Mouse (Mus musculus): ENCODE data around the gene Suz12. TPM values are rescaled to one million over a fixed set of nuclear protein-coding genes. Genes with fewer than 3 reads are reported as not detected.
"Not testable (repeated sequence)": the region's sequence is repeated elsewhere in the genome, so short reads cannot be mapped to it uniquely, and the experiment has no call there.

Gene Suz12
- polyA plus RNA-seq, 1 experiment: 14.7 TPM

DNA sequence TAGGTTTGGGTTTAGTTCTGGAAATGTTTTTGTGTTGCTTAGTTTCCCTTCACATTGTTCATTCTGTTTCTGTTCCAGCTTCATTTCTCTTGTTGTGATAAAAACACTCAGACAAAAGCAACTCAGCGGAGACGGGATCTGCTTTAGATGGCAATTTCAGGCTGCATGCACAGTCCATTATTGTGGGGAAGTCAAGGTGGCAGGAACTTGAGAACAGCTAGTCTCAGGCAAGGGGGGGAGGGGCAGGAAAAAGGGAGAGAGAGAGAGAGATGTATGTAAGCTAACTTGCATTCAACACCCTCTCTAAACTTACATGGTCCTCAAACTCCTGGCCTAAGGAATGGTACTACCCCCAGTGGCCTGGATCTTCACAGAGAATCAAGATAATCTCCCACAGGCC, 17.5 kb upstream of the Suz12 start:
- H3K4me3 ChIP-seq (ENCODE audit: control insufficient read depth, insufficient read depth, low read length): no peak overlapping the region
- no peak for DNase-seq
- H3K27ac ChIP-seq (ENCODE audit: control insufficient read depth, insufficient read depth, low read length): no peak overlapping the region
- 91% methylated on average over 2 of the region's 2 CpGs for WGBS
- TF ChIP-seq POLR2A (IDR thresholded peaks at IDR 0.05; ENCODE audit: control insufficient read depth, extremely low read depth, insufficient read depth, low read length, poor library complexity) (no peak), CTCF (IDR thresholded peaks at IDR 0.05; ENCODE audit: borderline replicate concordance, control insufficient read depth, extremely low read depth, insufficient read depth, low read length, poor library complexity) (no peak)
- peaks cover 5% of the 10 kb centered on the region for H3K27me3 ChIP-seq (ENCODE audit: control insufficient read depth, insufficient read depth, low read length)
- H3K36me3 ChIP-seq (ENCODE audit: control insufficient read depth, insufficient read depth, low read length): no peaks in the 10 kb centered on the region
- peaks cover 9% of the 10 kb centered on the region for H3K4me1 ChIP-seq (replicated peaks; ENCODE audit: control insufficient read depth, insufficient read depth, low read length)

DNA sequence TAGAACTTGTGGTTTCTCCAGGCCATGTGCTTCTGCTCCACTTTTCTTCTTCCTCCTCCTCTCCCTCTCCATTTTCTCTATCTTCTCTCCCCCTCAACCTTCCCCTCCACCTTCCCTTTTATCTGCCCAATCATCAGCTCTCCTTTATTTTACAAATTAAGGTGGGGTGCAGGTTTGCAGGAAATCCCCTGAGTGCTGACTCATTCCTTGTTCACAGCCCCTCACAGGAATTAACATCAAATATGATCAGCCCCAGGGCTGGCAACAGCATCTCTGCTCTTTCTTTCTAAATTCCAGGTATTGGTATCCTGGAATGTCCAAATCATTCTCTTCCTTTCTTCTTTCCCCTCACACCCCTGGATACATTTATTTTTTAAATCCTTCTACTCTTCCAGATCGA, 16.7 kb upstream of the Suz12 start:
- peaks cover 9% of the 10 kb centered on the region for H3K4me1 ChIP-seq (replicated peaks; ENCODE audit: control insufficient read depth, insufficient read depth, low read length)
- DNase-seq: no peak
- no peak for TF ChIP-seq POLR2A (IDR thresholded peaks at IDR 0.05; ENCODE audit: control insufficient read depth, extremely low read depth, insufficient read depth, low read length, poor library complexity)
- no peak for TF ChIP-seq CTCF (IDR thresholded peaks at IDR 0.05; ENCODE audit: borderline replicate concordance, control insufficient read depth, extremely low read depth, insufficient read depth, low read length, poor library complexity)
- no peak overlapping the region for H3K4me3 ChIP-seq (ENCODE audit: control insufficient read depth, insufficient read depth, low read length)
- H3K36me3 ChIP-seq (ENCODE audit: control insufficient read depth, insufficient read depth, low read length): no peaks in the 10 kb centered on the region
- H3K27me3 ChIP-seq (ENCODE audit: control insufficient read depth, insufficient read depth, low read length): peaks cover 5% of the 10 kb centered on the region
- H3K27ac ChIP-seq (ENCODE audit: control insufficient read depth, insufficient read depth, low read length): no peak overlapping the region
- WGBS: 90% methylated on average over 1 of the region's 1 CpGs

DNA sequence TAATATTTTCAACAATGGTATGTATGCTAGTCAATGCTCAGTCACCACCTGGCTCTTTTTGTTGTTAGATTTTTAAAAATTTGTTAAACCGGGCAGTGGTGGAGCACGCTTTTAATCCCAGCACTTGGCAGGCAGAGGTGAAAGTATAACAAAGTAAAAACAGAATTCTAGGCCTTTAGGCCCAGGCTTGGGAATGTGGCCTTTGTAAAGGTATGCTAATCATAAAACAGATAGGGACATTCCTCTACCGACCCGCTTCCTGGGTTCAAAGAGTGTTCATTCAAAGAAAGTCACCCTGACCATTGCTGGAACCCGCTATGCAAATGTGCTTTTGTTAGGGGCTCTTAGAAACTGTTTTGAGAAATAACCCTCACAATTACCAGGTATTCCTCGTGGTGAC, 16.3 kb upstream of the Suz12 start:
- H3K27me3 ChIP-seq (ENCODE audit: control insufficient read depth, insufficient read depth, low read length); H3K36me3 ChIP-seq (ENCODE audit: control insufficient read depth, insufficient read depth, low read length): not testable (repeated sequence)
- WGBS: 92% methylated on average over 6 of the region's 6 CpGs

DNA sequence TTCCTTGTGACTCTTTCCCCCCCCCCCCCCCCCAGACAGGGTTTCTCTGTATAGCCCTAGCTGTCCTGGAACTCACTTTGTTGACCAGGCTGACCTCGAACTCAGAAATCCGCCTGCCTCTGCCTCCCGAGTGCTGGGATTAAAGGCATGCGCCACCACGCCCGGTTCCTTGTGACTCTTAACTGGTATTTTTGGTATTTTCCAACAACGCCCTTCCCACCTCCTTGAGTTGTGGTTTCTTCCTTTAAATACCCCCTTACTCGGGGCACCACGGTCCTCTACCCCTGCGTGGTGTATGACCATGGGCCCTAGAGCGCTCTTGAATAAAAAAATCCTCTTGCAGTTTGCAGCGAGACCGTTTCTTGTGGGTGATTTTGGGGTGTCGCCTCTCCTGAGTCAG, 15.8 kb upstream of the Suz12 start:
- not testable (repeated sequence) for H3K36me3 ChIP-seq (ENCODE audit: control insufficient read depth, insufficient read depth, low read length); DNase-seq; H3K4me3 ChIP-seq (ENCODE audit: control insufficient read depth, insufficient read depth, low read length); H3K27ac ChIP-seq (ENCODE audit: control insufficient read depth, insufficient read depth, low read length); H3K4me1 ChIP-seq (replicated peaks; ENCODE audit: control insufficient read depth, insufficient read depth, low read length); H3K27me3 ChIP-seq (ENCODE audit: control insufficient read depth, insufficient read depth, low read length)
- 96% methylated on average over 14 of the region's 14 CpGs for WGBS

More for the DNA sequence above, 16.3 kb upstream of the Suz12 start:
- H3K4me3 ChIP-seq (ENCODE audit: control insufficient read depth, insufficient read depth, low read length); H3K27ac ChIP-seq (ENCODE audit: control insufficient read depth, insufficient read depth, low read length); H3K4me1 ChIP-seq (replicated peaks; ENCODE audit: control insufficient read depth, insufficient read depth, low read length); DNase-seq: not testable (repeated sequence)

DNA sequence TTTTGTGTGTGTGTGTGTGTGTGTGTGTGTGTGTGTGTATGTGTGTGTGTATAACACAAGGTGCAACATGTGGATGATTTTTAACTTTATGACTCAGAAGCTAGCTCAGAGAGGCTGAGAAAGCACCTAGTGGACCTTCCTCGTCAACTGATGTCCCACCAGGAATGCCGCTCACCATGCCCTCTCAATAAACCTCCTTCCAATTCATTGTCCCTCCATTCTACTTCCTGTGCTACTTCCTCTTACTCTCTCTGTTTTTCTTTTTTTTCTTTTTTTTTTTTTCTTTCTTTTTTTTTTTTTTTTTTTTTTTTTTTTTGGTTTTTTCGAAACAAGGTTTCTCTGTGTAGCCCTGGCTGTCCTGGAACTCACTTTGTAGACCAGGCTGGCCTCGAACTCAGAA, 15.2 kb upstream of the Suz12 start:
- H3K27ac ChIP-seq (ENCODE audit: control insufficient read depth, insufficient read depth, low read length); H3K4me3 ChIP-seq (ENCODE audit: control insufficient read depth, insufficient read depth, low read length); H3K36me3 ChIP-seq (ENCODE audit: control insufficient read depth, insufficient read depth, low read length); H3K4me1 ChIP-seq (replicated peaks; ENCODE audit: control insufficient read depth, insufficient read depth, low read length); H3K27me3 ChIP-seq (ENCODE audit: control insufficient read depth, insufficient read depth, low read length); DNase-seq: not testable (repeated sequence)
- 90% methylated on average over 3 of the region's 4 CpGs for WGBS

DNA sequence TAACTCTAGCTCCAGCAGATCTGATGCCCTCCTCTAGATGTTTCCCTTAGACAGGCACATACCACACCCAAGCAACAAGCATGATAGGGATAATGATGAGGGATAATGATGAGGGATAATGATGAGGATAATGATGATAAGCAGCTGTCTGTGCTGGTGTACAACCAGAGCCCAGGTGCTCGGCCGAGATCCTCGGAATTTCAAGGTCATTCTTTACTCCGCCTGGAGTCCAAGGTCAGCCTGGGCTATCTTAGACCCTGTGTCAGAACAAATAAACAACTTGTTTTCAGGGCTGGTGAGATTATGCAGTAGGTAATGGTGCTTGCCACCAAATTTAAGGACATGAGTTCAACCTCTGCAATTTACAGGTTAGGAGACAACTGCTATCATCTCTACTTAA, 6.0 kb upstream of the Suz12 start:
- no peak for TF ChIP-seq POLR2A (IDR thresholded peaks at IDR 0.05; ENCODE audit: control insufficient read depth, extremely low read depth, insufficient read depth, low read length, poor library complexity)
- no peak for TF ChIP-seq CTCF (IDR thresholded peaks at IDR 0.05; ENCODE audit: borderline replicate concordance, control insufficient read depth, extremely low read depth, insufficient read depth, low read length, poor library complexity)
- Histone ChIP-seq H3K27me3 (ENCODE audit: control insufficient read depth, insufficient read depth, low read length) (no peaks in the 10 kb centered on the region), H3K4me1 (replicated peaks; ENCODE audit: control insufficient read depth, insufficient read depth, low read length) (no peaks in the 10 kb centered on the region; the same call in 1 of the 2 replicates), H3K27ac (ENCODE audit: control insufficient read depth, insufficient read depth, low read length) (no peak overlapping the region), H3K36me3 (ENCODE audit: control insufficient read depth, insufficient read depth, low read length) (no peaks in the 10 kb centered on the region), H3K4me3 (ENCODE audit: control insufficient read depth, insufficient read depth, low read length) (no peak overlapping the region)
- no peak for DNase-seq
- WGBS: 97% methylated on average over 4 of the region's 4 CpGs

DNA sequence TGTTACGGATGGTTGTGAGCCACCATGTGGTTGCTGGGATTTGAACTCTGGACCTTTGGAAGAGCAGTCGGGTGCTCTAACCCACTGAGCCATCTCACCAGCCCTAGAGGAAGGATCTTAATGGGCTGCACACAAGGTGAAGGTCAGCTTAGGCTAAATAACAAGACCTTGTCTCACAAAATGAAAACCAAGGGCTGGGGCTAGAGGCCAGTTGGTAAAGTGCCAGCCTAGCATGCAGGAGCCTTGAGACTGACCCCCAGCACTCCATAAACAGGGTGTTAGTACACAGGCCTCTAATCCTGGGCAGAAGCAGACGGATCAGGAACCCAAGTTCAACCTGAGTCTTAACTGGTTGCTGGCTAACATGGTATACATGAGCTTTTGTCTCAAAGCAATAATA, 5.0 kb upstream of the Suz12 start:
- no peaks in the 10 kb centered on the region for H3K27me3 ChIP-seq (ENCODE audit: control insufficient read depth, insufficient read depth, low read length)
- H3K27ac ChIP-seq (ENCODE audit: control insufficient read depth, insufficient read depth, low read length): no peak overlapping the region
- 96% methylated on average over 3 of the region's 3 CpGs for WGBS
- no peak for DNase-seq
- no peak overlapping the region for H3K4me3 ChIP-seq (ENCODE audit: control insufficient read depth, insufficient read depth, low read length)
- H3K4me1 ChIP-seq (replicated peaks; ENCODE audit: control insufficient read depth, insufficient read depth, low read length): no peaks in the 10 kb centered on the region; the same call in 1 of the 2 replicates
- no peak for TF ChIP-seq CTCF (IDR thresholded peaks at IDR 0.05; ENCODE audit: borderline replicate concordance, control insufficient read depth, extremely low read depth, insufficient read depth, low read length, poor library complexity)
- TF ChIP-seq POLR2A (IDR thresholded peaks at IDR 0.05; ENCODE audit: control insufficient read depth, extremely low read depth, insufficient read depth, low read length, poor library complexity): no peak
- H3K36me3 ChIP-seq (ENCODE audit: control insufficient read depth, insufficient read depth, low read length): no peaks in the 10 kb centered on the region

Data from thymus, adult 2 months (tissue).